Mouse (Mus musculus) heart, embryonic 11.5 days (tissue): ENCODE measurements at regions not wholly inside any gene's neighbourhood (a gene's known extent, or its start where the extent isn't known, plus 50 kb on each side); places are given as distances from the start of the nearest gene placed in this dataset.

Experiments used
- ATAC-seq: fragments of 200-750 bp; cut with Nextera tagmentation; replicated peaks from 2 replicates; pipeline ENCODE4 v1.8.0; 2017; ENCODE audit warnings: moderate library complexity; ENCODE audit not compliant: insufficient number of reproducible peaks, low FRiP score, low TSS enrichment
- H3K27ac ChIP-seq: fragments of 300-500 bp; sonication (generic); 2 replicates; pipeline ENCODE4 v1.5.1; 2014; ENCODE audit warnings: mild to moderate bottlenecking, low read depth, low read length
- H3K27me3 ChIP-seq: fragments of 300-500 bp; sonication (generic); 2 replicates; pipeline ENCODE4 v1.6.1; 2014; ENCODE audit warnings: mild to moderate bottlenecking, low read length, mixed read lengths; ENCODE audit not compliant: control insufficient read depth, insufficient read depth
- H3K36me3 ChIP-seq: fragments of 300-500 bp; sonication (generic); 2 replicates; pipeline ENCODE4 v1.6.1; 2014; ENCODE audit warnings: mild to moderate bottlenecking, low read length, moderate library complexity, mixed read lengths; ENCODE audit not compliant: control insufficient read depth, insufficient read depth
- H3K4me1 ChIP-seq: fragments of 300-500 bp; sonication (generic); 2 replicates; pipeline ENCODE4 v1.6.1; 2014; ENCODE audit warnings: low read length; ENCODE audit not compliant: control insufficient read depth, insufficient read depth
- H3K4me2 ChIP-seq: fragments of 300-500 bp; sonication (generic); 2 replicates; pipeline ENCODE4 v1.6.1; 2014; ENCODE audit warnings: mild to moderate bottlenecking, moderate library complexity
- H3K4me3 ChIP-seq: fragments of 300-500 bp; sonication (generic); 2 replicates; pipeline ENCODE4 v1.5.1; 2014; ENCODE audit warnings: low read depth, low read length
- H3K9ac ChIP-seq: fragments of 300-500 bp; sonication (generic); 2 replicates; pipeline ENCODE4 v1.6.1; 2014; ENCODE audit warnings: mild to moderate bottlenecking, low read depth, low read length, moderate library complexity
- H3K9me3 ChIP-seq: fragments of 300-500 bp; sonication (generic); replicated peaks from 2 replicates; pipeline ENCODE4 v1.6.1; 2016; ENCODE audit warnings: low read length; ENCODE audit not compliant: control insufficient read depth
- WGBS: fragments of 180-500 bp; shearing (Covaris S2); extraction: QIAGEN DNeasy Blood & Tissue Kit; methylation state at CpG from one replicate; pipeline ENCODE4 v1.1.7; 2014; ENCODE audit not compliant: insufficient replicate concordance; 5-methylcytosine and 5-hydroxymethylcytosine counted together

DNA sequence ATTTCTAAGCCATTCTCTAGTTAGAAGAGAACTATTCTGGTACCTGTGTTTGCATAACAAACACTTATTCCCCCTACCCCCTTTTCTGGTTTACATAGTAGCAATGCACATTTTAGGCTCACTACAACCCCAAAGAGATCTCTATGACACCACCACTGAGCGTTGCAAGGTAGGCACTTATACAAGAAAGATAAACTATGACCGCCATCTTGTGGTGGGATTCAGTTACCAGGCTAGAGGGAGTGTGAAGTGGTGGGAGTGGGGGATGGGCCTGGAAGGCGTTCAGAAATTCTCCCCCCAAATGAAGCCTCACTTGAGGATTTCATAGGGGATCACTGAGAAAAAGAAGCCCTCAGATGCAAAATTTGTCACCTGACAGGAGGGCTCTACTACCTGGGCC lies 64.4 kb upstream of the Fst start:
- ATAC-seq = no peak
- Histone ChIP-seq H3K4me3 (no peak overlapping the region), H3K4me1 (no peaks in the 10 kb centered on the region), H3K4me2 (no peak overlapping the region), H3K27me3 (no peaks in the 10 kb centered on the region), H3K9ac (no peak overlapping the region), H3K27ac (no peak overlapping the region), H3K9me3 (no peaks in the 10 kb centered on the region), H3K36me3 (no peaks in the 10 kb centered on the region)
- whole genome bisulfite sequencing = 17% methylated on average over 3 of the region's 3 CpGs

DNA sequence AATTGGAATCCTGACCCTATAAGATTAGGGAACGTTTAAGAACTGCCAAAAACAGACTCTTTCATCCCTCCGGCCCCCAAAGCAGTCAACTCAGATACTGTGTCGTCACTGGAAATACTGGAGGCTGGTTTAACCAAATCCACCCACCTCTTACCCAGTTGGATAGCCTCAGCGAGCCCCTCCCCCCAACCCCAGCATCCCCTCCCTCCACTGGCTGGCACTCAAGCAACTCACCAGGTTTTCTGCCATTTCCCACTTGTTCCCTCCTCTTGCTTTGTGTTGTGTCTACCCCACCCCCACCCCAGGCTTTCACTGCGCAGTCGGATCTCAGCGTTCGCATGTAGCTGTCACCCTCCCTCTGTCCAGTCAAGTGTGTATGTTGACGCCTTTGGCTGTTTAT lies 68.1 kb upstream of the Fst start:
- no peak for ATAC-seq
- H3K27ac ChIP-seq = no peak overlapping the region
- H3K4me1 ChIP-seq = no peaks in the 10 kb centered on the region
- no peaks in the 10 kb centered on the region for H3K27me3 ChIP-seq
- 40% methylated on average over 9 of the region's 9 CpGs for WGBS
- no peaks in the 10 kb centered on the region for H3K36me3 ChIP-seq
- H3K9ac ChIP-seq = no peak overlapping the region
- H3K4me3 ChIP-seq = no peak overlapping the region
- H3K4me2 ChIP-seq = no peak overlapping the region
- no peaks in the 10 kb centered on the region for H3K9me3 ChIP-seq

DNA sequence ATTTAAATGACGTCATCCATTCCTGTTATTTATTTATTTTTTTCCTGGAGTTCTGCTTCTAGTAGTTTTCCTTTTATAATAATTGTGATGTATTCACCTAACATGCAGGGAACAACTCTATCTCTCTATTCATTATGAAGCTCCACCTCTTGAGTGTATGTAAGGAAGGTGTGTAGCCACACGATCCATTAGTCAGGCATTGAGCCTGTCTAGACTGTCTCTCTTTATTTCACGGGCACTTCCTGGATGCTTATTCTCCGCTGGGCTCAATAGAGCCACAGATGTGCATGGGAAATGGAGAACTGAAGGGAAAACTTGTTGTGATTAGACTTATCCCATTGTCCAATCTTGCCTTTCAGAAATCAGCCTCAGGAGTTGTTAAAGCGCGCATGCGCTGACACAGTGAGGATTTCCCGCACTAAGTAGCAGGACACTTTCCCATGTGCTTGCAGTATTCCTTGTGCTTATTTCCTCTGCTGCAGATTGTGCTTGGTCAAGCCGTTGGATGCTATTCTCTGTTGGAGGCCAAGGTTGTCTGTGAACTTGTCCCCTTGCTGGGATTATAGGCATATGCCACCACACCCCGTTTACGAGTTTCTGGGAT lies 71.5 kb upstream of the Fst start:
- Histone ChIP-seq H3K9ac (no peak overlapping the region), H3K4me3 (no peak overlapping the region), H3K36me3 (no peaks in the 10 kb centered on the region), H3K27ac (no peak overlapping the region), H3K27me3 (no peaks in the 10 kb centered on the region), H3K9me3 (no peaks in the 10 kb centered on the region), H3K4me2 (no peak overlapping the region), H3K4me1 (no peaks in the 10 kb centered on the region)
- 87% methylated on average over 11 of the region's 11 CpGs for WGBS
- ATAC-seq = no peak

GRCm38 (mm10) chr13:114531780-114532179 lies 73.0 kb upstream of the Fst start:
- no peak overlapping the region for H3K27ac ChIP-seq
- H3K4me3 ChIP-seq = no peak overlapping the region
- no peak overlapping the region for H3K9ac ChIP-seq
- H3K4me2 ChIP-seq = no peak overlapping the region
- ATAC-seq = no peak
- no peaks in the 10 kb centered on the region for H3K36me3 ChIP-seq
- H3K4me1 ChIP-seq = no peaks in the 10 kb centered on the region
- 81% methylated on average over 5 of the region's 5 CpGs for WGBS
- H3K27me3 ChIP-seq = no peaks in the 10 kb centered on the region
- no peaks in the 10 kb centered on the region for H3K9me3 ChIP-seq

- H3K4me2 ChIP-seq = no peak overlapping the region
- no peaks in the 10 kb centered on the region for H3K36me3 ChIP-seq
- no peaks in the 10 kb centered on the region for H3K9me3 ChIP-seq
- no peak overlapping the region for H3K4me3 ChIP-seq
- no peaks in the 10 kb centered on the region for H3K27me3 ChIP-seq
- H3K4me1 ChIP-seq = no peaks in the 10 kb centered on the region
- WGBS = 72% methylated on average over 8 of the region's 8 CpGs
- H3K27ac ChIP-seq = no peak overlapping the region
- ATAC-seq = no peak
- H3K9ac ChIP-seq = no peak overlapping the region
Observed at GRCm38 (mm10) chr13:114532393-114533097, 73.8 kb upstream of the Fst start.

DNA sequence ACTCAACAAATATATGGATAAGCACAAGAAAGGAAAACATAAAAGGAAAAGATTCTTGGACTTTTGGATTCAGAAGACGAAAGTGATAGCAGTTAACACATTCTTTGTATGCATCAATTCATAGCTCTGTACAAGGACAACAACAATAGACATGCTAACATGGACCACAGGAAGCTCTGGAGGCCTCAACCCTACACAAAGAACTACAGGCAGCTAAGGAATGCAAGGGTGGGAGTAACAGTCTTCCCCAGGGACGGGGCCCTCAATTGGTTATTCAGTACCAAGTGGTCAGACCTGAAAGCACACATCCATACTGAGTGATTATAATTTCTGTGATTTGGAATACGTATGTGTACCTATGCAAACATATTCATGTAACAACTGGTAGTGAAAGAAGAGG lies 75.8 kb upstream of the Fst start:
- H3K4me3 ChIP-seq = no peak overlapping the region
- no peaks in the 10 kb centered on the region for H3K27me3 ChIP-seq
- H3K36me3 ChIP-seq = no peaks in the 10 kb centered on the region
- no peaks in the 10 kb centered on the region for H3K9me3 ChIP-seq
- WGBS = 66% methylated on average over 3 of the region's 3 CpGs
- H3K4me2 ChIP-seq = no peak overlapping the region
- H3K9ac ChIP-seq = no peak overlapping the region
- ATAC-seq = no peak
- no peaks in the 10 kb centered on the region for H3K4me1 ChIP-seq
- H3K27ac ChIP-seq = no peak overlapping the region

- H3K27me3 ChIP-seq = no peaks in the 10 kb centered on the region
- no peak overlapping the region for H3K4me2 ChIP-seq
- ATAC-seq = no peak
- H3K4me1 ChIP-seq = no peaks in the 10 kb centered on the region
- H3K27ac ChIP-seq = no peak overlapping the region
- H3K9me3 ChIP-seq = no peaks in the 10 kb centered on the region
- no peak overlapping the region for H3K9ac ChIP-seq
- H3K4me3 ChIP-seq = no peak overlapping the region
- 93% methylated on average over 1 of the region's 1 CpGs for WGBS
- no peaks in the 10 kb centered on the region for H3K36me3 ChIP-seq
Observed at GRCm38 (mm10) chr13:114535721-114536120, 77.0 kb upstream of the Fst start.

DNA sequence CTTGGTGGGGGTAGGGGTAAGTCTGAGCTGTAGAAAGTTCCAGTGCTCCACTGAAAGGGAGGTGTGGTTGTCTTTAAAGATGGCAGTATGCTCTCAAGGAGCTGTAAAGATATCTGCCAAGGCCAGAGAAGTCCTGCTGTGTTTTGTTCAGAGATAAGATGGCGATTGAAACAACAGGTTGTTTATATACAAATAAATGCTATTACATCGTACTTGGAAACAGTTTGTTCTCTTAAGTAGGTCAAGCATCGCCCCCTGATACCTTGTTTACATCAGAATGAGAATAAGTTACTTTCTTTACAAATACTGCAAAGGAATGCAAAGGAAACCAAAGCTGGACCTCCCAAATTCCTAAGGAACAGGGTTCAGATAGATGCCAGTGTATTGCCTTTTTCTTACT lies 113.0 kb upstream of the Fst start:
- Histone ChIP-seq H3K4me3 (no peak overlapping the region), H3K27me3 (no peaks in the 10 kb centered on the region), H3K27ac (no peak overlapping the region), H3K4me1 (no peaks in the 10 kb centered on the region), H3K9ac (no peak overlapping the region), H3K9me3 (no peaks in the 10 kb centered on the region), H3K4me2 (no peak overlapping the region), H3K36me3 (no peaks in the 10 kb centered on the region)
- ATAC-seq = no peak
- 68% methylated on average over 3 of the region's 3 CpGs for WGBS

DNA sequence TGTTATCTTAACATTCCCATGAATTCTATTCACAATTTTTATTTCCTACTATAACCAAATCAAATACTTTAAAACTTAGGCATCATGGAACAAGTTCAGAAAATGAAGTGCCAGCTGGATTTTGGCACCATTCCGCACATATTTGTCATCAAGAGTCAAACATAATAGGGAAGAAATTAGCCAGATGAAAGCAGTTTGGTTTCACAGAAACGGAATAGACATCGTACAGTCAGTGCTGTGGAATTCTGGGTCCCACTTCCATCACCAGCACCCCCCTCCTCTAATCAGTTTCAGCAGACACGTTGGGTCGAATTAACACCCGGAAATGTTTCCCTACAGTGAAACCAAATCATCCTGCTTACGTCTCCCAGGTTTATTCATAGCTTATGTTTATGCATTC lies 125.8 kb upstream of the Fst start:
- Histone ChIP-seq H3K4me2 (peak overlapping the region; percentile 15), H3K4me3 (no peak overlapping the region)

More for the DNA sequence above, 125.8 kb upstream of the Fst start:
- no peaks in the 10 kb centered on the region for H3K9me3 ChIP-seq
- no peaks in the 10 kb centered on the region for H3K4me1 ChIP-seq
- ATAC-seq = no peak
- no peaks in the 10 kb centered on the region for H3K36me3 ChIP-seq
- H3K27ac ChIP-seq = no peak overlapping the region
- 0 out of 2 replicates have a peak overlapping the region, but pooled peaks have one; percentile 6 for H3K9ac ChIP-seq
- H3K27me3 ChIP-seq = no peaks in the 10 kb centered on the region
- 41% methylated on average over 7 of the region's 7 CpGs for WGBS
